Mouse (Mus musculus): ENCODE measurements around the gene Csf2rb. TPM values are rescaled to one million over a fixed set of nuclear protein-coding genes. Genes with fewer than 3 reads are reported as not detected.

The Csf2rb gene
- 100 to 1,000 TPM; 200 to 241 TPM for total RNA-seq (2023)

DNA sequence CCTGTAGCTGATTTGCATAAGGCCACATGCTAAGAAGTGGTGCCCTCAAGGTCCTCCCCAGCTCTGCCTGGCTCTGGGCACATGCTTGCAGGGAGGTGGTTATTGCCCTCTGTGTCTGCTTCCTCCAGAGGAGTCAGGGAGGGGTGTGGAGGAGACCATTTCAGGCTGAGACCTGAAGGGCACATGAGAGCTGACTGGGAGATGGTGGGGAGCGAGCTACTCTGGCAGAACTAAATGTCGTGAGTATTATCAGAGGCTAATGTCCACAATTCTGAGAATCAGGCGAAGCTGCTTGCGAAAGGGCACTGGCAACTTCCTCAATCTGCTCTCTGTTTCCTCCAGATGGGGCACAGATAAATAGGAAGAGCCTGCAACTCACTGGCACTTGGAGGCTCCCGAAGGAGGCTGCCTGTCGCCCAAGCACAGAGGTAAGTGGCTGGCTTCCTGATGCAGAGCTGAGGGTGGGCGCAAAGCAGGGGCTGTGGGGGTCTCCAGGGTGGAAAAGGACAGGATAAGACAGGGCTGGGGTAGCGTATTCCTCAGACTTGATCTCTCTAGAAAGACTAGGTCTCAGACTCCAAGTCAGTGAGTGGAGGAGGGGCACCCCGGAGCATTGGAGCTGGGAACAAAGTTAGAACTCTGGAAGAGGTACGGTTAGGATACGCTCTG, at the start of gene Csf2rb:
Csf2rb (plus strand) TSS at position 82 of the 669 bp plus-strand sequence.

DNA sequence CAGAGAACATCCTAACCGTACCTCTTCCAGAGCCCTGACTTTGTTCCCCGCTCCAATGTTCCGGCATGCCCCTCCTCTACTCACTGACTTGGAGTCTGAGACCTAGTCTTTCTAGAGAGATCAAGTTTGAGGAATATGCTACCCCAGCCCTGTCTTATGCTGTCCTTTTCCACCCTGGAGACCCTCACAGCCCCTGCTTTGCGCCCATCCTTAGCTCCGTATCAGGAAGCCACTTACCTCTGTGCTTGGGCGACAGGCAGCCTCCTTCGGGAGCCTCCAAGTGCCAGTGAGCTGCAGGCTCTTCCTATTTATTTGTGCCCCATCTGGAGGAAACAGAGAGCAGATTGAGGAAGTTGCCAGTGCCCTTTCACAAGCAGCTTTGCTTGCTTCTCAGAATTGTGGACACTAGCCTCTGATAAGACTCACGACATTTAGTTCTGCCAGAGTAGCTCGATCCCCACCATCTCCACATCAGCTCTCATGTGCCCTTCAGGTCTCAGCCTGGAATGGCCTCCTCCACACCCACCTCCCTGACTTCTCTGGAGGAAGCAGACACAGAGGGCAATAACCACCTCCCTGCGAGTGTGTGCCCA, 20.1 kb upstream of the Csf2rb start, which contains the start of gene Csf2rb2:
Csf2rb2 (minus strand) TSS at position 381 of the 593 bp plus-strand sequence.

DNA sequence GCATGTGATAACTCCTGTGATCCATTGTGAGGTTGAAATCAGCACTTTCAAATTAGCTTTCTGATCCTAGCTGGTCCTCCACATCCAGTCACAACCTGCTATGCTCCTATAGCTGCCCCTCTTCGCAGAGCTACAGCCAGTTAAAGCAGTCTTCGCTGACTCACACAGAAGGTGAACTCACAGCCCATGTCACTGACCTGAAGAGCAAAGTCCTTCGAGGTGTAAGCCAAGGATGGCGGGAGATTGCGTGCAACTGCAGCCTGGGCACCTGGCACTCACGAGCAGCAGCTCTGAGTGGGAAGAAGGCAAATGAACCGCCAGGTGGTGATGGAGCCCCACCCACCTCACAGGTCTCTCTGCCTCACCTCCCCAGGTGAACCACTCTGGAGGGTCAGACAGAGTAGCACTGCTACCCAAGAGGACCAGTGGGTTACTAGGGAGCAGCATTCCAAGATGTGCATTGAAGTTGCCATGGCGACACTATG, 70.0 kb downstream of the Csf2rb start, which contains the start of gene Tex33:
Tex33 (minus strand) TSS at position 435 of the 485 bp plus-strand sequence.

Other genes with a start within 250 kb of the Csf2rb start
- not detected for gene Cacng2, start 205.7 kb upstream of the Csf2rb start, total RNA-seq (2023)
- gene Ift27, start 151.6 kb upstream of the Csf2rb start, total RNA-seq (2023), result 1 to 10 TPM; 8.4 to 8.9 TPM
- 1 to 10 TPM in 1 of 2 experiments, not detected in 1; 1.0 TPM for gene Pvalb, start 119.4 kb upstream of the Csf2rb start, total RNA-seq (2023)
- gene Ncf4, start 81.0 kb upstream of the Csf2rb start, total RNA-seq (2023), result 100 to 1,000 TPM; 692 to 740 TPM
- gene Csf2rb2, start 20.0 kb upstream of the Csf2rb start, total RNA-seq (2023), result 10 to 100 TPM; 22.7 to 27.4 TPM
- gene Tex33, start 70.2 kb downstream of the Csf2rb start, total RNA-seq (2023), result under 1 TPM in 1 of 2 experiments, not detected in 1; 0.62 TPM
- 10 to 100 TPM; 21.0 to 24.3 TPM for gene Tst, start 80.2 kb downstream of the Csf2rb start, total RNA-seq (2023)
- 10 to 100 TPM; 31.1 to 35.0 TPM for gene Mpst, start 80.7 kb downstream of the Csf2rb start, total RNA-seq (2023)
- 10 to 100 TPM in 1 of 2 experiments, 1 to 10 TPM in 1; 9.1 to 11.2 TPM for gene Kctd17, start 102.8 kb downstream of the Csf2rb start, total RNA-seq (2023)
- gene Tmprss6, start 142.9 kb downstream of the Csf2rb start, total RNA-seq (2023), result not detected
- under 1 TPM; 0.49 to 0.89 TPM for gene Il2rb, start 169.5 kb downstream of the Csf2rb start, total RNA-seq (2023)
- under 1 TPM; 0.82 to 0.95 TPM for gene C1qtnf6, start 205.7 kb downstream of the Csf2rb start, total RNA-seq (2023)
- not detected for gene Sstr3, start 218.9 kb downstream of the Csf2rb start, total RNA-seq (2023)
- 1,000 to 10,000 TPM; 1,469 to 1,484 TPM for gene Rac2, start 247.0 kb downstream of the Csf2rb start, total RNA-seq (2023)